Mouse (Mus musculus): ENCODE measurements around the gene Nfatc3.
"Not testable (repeated sequence)": the region's sequence is repeated elsewhere in the genome, so short reads cannot be mapped to it uniquely, and the experiment has no call there.

Nfatc3 gene

DNA sequence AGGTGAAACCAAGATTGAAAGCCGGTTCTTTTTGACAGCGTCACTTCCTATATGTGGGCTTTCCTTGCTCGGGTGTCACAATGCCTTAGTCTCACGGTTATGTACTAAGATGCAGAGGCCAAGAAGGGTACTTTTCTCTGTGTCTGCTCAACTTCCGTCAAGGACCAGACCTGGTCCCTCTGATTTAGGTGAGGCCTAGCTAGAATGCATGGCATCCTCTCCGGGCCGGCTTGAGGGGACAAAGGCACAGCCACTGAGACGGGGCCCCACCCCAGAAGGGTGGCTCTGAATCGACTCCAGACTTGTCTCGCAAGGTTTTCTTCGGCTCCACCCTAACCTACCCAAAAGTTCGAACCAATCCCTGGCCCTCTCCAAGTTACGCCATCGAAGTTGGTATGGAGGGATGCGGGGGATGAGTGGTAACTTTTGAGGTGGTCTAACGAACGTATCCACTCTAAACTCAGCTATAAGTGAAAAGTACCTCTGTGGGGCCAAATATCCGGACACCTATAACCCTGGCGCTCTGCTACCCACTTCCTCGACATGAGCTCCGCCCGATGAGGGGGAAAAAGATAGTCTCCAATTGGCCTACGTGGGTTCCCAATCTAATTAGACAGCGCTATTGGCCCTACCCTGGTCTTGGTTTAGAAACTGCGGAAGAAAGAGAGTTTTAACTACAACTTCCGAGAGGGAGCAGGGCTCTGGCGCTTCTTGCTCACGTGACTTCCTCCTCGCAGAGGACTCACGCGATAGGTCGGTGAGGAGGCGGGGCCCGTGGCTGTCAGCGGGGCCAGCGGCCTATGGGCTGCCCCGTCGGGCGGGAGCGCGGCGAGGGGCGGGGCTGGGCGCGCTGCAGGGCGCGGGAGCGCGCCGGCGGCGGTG is at the start of gene Nfatc3:
Nfatc3 (plus strand) TSS at position 110 of the 882 bp plus-strand sequence.
- peak; percentile 98 for DNase-seq (ENCODE audit: low spot score)

DNA sequence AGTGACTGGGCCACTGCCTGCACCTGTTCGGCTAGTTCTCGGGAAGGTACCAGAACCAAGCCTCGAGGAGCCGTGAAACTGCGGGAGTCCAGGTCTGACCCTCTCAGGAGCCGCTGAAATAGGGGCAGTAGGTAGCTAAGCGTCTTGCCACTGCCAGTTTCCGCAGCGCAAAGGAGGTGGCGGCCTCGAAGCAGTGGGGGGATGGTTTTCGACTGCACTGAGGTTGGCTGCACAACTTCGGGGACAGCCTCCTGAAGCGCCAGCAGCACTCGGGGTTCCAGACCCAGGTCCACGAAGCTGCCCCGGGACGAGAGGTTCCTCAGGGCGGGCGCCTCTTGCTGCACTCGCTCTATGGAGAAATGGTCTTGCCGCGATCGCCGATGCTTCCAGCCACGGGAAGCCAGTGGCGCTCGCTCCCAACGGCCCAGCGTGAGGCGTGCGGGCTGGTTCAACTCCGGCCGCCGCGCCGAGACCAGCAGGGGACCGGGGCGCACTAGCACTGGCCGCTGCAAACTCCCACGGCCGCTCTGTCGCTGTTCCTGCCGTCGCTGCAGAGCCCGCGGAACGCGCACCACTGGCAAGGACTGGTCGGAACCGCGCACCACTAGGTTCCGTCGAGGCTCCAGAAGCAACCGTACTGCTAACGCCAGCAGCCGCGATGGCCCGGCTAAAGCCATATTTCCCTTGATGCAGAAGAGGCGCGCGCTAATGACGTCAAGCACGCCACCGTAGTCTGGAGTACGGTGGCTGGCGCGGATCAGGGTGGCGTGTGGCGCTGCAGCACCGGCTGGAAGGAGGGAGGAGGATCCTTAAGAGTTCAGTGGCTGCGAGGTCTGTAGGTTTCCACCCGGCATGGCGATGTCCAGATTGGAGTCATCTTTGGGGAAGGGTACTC is 47.6 kb upstream of the Nfatc3 start:
- DNase-seq (ENCODE audit: low spot score) = peak; percentile 100

- DNase-seq (ENCODE audit: low spot score) = no peak
Measured at GRCm38 (mm10) chr8:106011643-106011986, 47.0 kb upstream of the Nfatc3 start, which contains the start of gene Ddx28. Gene Ddx28, minus strand, starts transcription at chr8:106011882.

GRCm38 (mm10) chr8:106012203-106012602 is 46.4 kb upstream of the Nfatc3 start:
- DNase-seq (ENCODE audit: low spot score) = not testable (repeated sequence)

DNA sequence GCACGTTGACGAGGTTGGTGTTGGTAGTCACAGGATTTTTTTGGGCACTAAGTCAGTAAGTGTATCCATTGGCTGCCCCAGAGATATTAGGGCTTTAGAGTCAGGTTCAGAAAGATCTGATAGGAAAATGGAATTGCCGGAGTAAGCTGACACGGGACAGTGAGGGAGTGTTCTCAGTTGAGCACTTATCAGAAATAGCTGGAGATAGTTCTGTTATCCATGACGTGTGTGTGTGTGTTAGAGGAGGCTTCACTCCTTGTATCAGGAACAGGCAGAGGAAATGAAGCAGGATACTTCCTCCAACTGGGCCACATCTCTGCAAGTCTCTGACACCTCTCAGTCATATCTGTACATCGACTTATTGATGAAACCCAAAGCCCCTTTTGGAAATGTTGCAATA is 42.4 kb upstream of the Nfatc3 start:
- no peak for DNase-seq (ENCODE audit: low spot score)

DNA sequence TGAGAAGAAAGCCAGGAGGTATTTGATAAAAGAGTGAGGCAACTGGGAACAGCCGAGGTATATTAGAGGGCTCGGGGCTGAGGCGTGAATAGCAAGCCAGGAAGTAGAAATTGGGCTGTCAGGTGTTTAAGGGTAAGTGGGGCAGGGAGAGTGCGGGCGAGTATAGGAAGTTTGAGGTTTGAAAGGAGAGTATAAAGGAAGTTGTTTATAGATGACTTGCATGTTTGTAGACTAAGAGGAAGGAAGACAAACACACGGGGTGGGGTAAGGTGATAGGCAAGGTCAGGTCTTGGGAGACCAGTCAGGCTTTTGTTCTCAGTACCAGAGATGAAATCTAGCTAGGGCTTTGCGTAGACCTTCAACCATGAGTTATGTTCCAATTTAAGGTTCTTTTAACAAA is 41.5 kb upstream of the Nfatc3 start:
- DNase-seq (ENCODE audit: low spot score) = no peak

DNA sequence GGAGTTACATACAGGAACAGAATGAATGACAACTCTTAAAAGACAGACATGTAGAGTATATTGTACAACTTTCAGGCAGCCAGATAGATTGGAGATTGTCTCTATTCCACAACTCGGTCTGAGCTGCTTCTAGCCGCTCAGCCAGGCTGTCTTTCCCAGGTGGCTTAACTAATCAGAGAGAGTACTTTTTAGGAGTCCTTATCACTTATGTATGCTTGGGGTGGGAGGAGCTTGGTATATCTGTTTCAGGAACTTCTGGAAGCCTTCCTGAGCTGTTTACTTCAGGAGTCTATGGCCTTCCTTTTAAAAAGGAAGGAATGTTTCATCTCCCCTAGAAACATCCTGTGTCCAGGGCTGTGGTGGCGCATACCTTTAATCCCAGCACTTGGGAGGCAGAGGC is 40.6 kb upstream of the Nfatc3 start:
- no peak for DNase-seq (ENCODE audit: low spot score)

DNA sequence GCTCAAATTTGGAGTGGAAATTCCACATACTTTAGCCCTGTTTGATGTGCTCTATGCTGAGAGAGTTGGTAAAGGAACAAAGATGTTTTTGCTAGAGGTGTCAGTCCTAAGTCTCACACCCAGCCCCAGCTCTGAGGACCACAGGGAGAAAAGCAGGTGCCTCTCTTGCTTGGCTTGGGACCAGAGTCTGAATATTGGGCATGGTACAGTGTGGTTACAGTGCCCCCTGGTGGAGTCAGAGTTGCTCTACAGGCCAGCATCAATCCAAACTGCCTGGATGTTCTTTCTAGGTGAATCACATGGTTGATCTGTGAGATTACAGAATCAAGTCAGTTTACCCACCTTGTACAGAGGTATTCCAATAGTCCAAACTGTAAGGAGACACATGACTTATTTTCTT is 36.2 kb upstream of the Nfatc3 start:
- DNase-seq (ENCODE audit: low spot score) = peak; percentile 85

DNA sequence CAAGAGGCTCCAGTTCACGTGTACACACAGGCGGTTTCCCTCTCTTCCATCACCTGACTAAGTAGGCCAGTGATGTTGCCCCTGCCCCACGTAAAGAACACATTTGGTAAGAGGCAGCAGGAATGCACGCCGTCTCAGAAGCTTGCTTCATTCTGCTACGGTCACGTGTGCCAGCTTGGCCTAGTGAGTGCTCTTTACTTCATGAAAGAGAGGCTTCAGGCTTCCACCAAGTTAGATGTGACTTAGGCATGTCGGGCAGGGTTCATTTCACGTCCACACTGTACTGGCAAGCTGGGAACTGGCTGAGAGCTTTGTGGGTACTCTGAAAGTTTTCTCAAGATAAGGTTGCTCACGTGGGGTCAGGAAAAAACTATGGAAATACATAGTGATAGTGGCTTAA is 19.9 kb upstream of the Nfatc3 start:
- no peak for DNase-seq (ENCODE audit: low spot score)

DNA sequence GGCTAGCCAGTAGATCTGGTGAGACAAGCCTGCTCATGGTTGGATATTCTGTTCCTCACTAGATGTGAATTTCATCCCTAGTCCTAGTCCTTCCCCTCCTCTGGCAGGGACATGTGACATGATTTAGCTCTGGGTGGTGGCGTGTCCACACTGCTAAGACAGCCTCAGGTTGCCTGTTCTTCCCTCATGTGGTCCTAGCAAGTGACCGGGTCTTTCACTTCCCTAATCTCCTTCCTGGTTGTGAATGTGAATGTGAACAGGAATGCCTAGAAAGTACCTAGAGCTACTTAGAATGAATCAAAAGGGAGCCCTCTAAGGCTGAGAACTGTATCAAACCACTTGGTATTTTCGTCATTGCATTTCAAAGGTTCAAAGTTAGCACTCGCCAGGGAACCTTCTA is 19.0 kb upstream of the Nfatc3 start:
- no peak for DNase-seq (ENCODE audit: low spot score)

GRCm38 (mm10) chr8:106040218-106040617 is 18.4 kb upstream of the Nfatc3 start:
- no peak for DNase-seq (ENCODE audit: low spot score)

- no peak for DNase-seq (ENCODE audit: low spot score)
Measured at GRCm38 (mm10) chr8:106043055-106043454, 15.6 kb upstream of the Nfatc3 start.

- no peak for DNase-seq (ENCODE audit: low spot score)
Measured at GRCm38 (mm10) chr8:106044151-106044550, 14.5 kb upstream of the Nfatc3 start.

- DNase-seq (ENCODE audit: low spot score) = no peak
Measured at GRCm38 (mm10) chr8:106046872-106047559, 11.6 kb upstream of the Nfatc3 start.

DNA sequence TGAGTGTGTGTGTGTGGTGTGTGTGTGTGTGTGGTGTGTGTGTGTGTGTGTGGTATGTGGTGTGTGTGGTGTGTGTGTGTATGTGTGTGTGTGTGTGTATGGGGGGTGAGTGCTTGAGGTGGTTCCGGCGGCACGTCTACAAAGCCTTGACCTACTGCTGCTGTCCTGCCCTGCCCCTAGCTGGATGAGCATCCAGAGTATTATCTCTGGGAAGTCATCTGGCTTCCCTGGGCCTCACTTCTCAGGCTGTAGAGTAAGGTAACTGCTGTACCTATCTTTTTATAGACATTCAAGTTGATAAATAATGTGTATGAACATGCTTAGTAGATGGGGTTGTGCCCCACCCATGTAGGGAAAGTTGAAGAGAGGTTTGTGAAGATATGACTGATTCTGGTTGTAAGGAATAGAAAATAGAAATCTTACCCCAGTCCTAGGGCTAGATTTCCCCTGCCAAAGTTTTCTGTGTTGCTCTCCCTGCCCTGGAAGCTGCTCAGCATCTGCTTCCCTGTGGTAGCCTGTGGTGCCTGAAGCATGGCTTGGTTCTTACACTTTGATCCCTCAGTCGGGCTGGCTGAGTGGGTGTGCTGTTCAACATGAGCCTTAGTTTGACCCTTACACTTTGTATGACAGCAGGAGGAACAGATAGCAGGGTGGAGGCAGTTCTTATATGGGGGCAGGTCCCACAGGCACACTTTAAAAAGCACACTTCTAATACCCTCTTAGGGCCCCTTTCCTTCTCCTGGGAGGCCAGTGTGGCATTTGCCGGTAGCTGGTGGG is 10.6 kb upstream of the Nfatc3 start:
- DNase-seq (ENCODE audit: low spot score) = no peak

DNA sequence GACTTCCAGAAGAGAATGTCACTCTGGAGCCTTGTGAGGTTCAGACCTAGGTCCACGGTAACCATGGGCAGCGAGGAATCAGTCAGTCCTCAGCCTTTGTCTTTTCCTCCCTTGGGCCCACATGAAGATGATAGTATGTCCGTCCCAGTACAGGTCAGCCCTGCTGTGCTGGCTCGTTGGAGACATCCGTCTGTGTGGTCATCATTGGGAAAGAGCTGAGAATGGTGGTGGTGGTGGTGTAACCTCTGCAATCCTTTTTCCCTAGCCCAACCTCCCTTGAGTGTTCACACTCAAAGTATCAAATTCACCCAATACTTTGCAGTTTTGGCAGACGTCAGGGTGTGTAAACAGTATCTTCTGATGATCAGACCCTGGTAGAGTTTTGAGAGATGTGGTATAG is 8.8 kb upstream of the Nfatc3 start:
- DNase-seq (ENCODE audit: low spot score) = no peak

GRCm38 (mm10) chr8:106051068-106051467 is 7.6 kb upstream of the Nfatc3 start:
- no peak for DNase-seq (ENCODE audit: low spot score)

DNA sequence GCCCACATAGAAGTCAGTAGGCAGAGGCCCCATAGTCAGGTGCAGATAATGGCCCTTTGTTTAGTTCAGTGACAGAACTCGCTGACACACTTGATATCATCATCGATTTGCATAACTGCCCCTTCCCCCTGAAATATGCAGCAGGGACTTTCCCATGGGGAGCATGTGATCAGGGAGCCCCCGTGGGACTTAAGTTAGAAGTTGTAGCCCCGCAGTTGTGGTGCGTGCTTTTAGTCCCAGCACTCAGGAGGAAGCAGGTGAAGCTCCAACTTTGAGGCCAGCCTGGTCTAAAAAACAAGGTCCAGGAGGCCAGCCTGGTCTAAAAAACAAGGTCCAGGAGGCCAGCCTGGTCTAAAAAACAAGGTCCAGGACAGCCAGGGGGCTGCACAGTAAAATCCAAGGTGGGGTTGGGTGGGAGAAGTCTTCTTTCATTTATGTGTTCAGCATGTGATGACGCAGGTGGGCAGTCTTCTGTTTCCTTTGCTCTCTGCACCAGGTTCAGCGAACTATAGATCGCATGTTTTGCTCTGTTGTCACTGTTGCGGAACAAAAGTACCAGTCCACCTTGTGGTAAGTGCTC is 6.0 kb upstream of the Nfatc3 start:
- no peak for DNase-seq (ENCODE audit: low spot score)

DNA sequence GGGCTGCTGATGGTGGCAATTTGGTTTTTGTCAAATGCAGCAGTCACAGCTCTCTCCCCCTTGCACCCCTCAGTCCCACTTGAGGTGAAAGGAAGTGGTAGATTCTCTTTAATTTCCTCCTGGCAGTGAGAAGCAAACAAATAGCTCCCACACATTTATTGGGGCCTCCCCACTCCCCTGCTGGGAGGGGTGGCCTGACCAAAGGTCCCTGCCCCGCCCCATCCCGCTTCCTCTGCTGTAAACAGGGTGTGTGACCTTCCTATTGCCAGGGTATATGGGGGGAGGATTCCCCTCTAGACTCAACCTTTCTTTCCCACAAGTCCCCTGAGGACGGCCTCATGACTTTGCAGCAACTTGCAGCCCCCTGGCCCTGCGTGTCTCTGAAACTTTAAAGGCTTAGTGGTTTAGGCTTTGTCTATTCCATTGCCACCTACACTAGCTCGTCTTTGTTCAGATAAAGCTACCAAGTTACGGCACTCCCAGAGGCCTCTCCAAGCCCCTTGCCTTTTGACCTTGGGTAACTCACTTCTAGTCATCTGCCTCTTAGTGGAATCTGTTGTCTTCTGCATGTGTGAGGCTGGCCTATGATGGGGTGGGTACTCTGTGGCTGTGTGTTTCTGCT is 4.3 kb upstream of the Nfatc3 start:
- no peak for DNase-seq (ENCODE audit: low spot score)

- DNase-seq (ENCODE audit: low spot score) = no peak
Measured at GRCm38 (mm10) chr8:106055038-106055437, 3.6 kb upstream of the Nfatc3 start.
